Comparison of ENCODE assay signal across 11 mouse cellular contexts in the genomic region with DNA sequence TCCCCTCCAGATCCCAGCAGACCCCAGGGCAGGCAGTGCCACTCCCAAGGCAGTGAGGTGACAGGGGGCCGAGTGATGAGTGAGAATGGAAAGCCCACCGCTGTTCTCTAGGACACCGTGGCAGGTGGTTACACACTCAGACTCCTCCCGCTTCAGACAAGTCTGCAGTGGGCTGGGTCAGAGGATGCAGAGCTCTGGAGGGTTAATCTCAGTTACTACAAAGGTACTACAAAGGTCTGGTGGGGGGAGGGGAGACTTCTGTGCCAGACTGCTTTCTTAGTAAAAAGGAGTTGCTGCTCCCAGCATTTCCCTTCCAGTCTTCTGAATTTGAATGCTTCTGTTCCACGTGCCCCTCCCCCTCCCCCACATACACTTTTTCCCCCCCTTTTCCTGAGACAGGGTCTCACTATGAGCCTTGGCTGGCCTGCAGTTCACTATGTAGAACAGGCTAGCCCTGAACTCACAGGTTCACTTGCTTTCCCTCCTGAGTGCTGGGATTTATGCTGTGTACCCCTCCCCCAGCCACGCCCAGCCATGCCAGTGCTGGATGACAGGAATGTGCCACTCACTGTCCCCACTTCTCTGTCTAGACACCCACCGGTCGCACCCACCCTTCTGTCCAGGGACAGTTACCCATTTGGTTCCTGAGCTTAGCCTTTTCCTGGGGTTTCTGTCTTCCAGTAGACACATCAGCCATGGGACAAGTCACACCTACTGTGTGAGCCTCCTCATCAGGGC.
DNase-seq lines count a peak whose midpoint lies in the region; ATAC-seq and TF ChIP-seq lines count a peak whose summit lies in the region.
"Had no signal": no experiment of that assay in that cellular context is flagged by ENCODE, and none has a peak within 500 bp of the region (broad histone marks: within the 10 kb centered on the region; RNA-seq: fewer than 3 reads in every experiment).

No protein-coding gene starts in this region.

- no peaks in the 10 kb centered on the region for H3K36me3 ChIP-seq in liver, embryonic 12.5 days
- H3K36me3 ChIP-seq in liver, postnatal 0 days (replicated peaks; ENCODE audit: insufficient read depth, low read length), result no peaks in the 10 kb centered on the region
- peaks cover 4% of the 10 kb centered on the region; the same call in 1 of the 2 replicates for H3K36me3 ChIP-seq in ES-E14 (ENCODE audit: control insufficient read depth, insufficient read depth, low read length, poor library complexity, severe bottlenecking)
- no peaks in the 10 kb centered on the region for H3K36me3 ChIP-seq in embryonic facial prominence, embryonic 11.5 days (replicated peaks; ENCODE audit: control insufficient read depth, insufficient read depth, low read depth, low read length)
- no peaks in the 10 kb centered on the region for H3K36me3 ChIP-seq in small intestine, adult 2 months (ENCODE audit: control insufficient read depth, insufficient read depth, low read length)
- no peaks in the 10 kb centered on the region for H3K36me3 ChIP-seq in heart, adult 2 months (ENCODE audit: control insufficient read depth, insufficient read depth, low read length)
- H3K36me3 ChIP-seq: heart, embryonic 10.5 days had no signal

- 56% methylated on average over 8 of the region's 8 CpGs for WGBS in liver, embryonic 12.5 days (ENCODE audit: insufficient replicate concordance)
- WGBS in liver, postnatal 0 days (ENCODE audit: insufficient replicate concordance), result 60% methylated on average over 8 of the region's 8 CpGs
- 39% methylated on average over 8 of the region's 8 CpGs for WGBS in embryonic facial prominence, embryonic 11.5 days
- 72% methylated on average over 8 of the region's 8 CpGs for WGBS in small intestine, adult 2 months
- WGBS in heart, adult 2 months, result 55% methylated on average over 8 of the region's 8 CpGs

- H3K79me2 ChIP-seq in heart, adult 2 months (replicated peaks; ENCODE audit: control insufficient read depth, insufficient read depth, low read length), result no peaks in the 10 kb centered on the region

- peak; percentile 14; the same call in 1 of the 2 replicates for ATAC-seq in liver, embryonic 12.5 days
- no peak for ATAC-seq in liver, postnatal 0 days
- ATAC-seq in embryonic facial prominence, embryonic 11.5 days (replicated peaks; ENCODE audit: insufficient number of reproducible peaks, low FRiP score, low TSS enrichment, low read depth), result no peak; the same call in 1 of the 2 replicates
- ATAC-seq: activated CD4-positive, CD25-positive, alpha-beta regulatory T cell, adult 4 months had no signal

- H3K27ac ChIP-seq in liver, embryonic 12.5 days, result no peak overlapping the region
- H3K27ac ChIP-seq in liver, postnatal 0 days (ENCODE audit: low read depth), result no peak overlapping the region
- H3K27ac ChIP-seq in ES-E14 (ENCODE audit: insufficient read depth, low read depth, low read length, poor library complexity, severe bottlenecking), result peak overlapping the region; percentile 77
- no peak overlapping the region for H3K27ac ChIP-seq in embryonic facial prominence, embryonic 11.5 days (replicated peaks; ENCODE audit: low read depth, low read length)
- H3K27ac ChIP-seq in small intestine, adult 2 months (ENCODE audit: insufficient read depth, low read depth, low read length), result peak overlapping the region; percentile 85
- no peak overlapping the region for H3K27ac ChIP-seq in heart, adult 2 months
- H3K27ac ChIP-seq: heart, embryonic 10.5 days had no signal

- H3K4me1 ChIP-seq in liver, embryonic 12.5 days, result peaks cover 30% of the 10 kb centered on the region
- H3K4me1 ChIP-seq in liver, postnatal 0 days (ENCODE audit: insufficient read depth), result no peaks in the 10 kb centered on the region; the same call in none of the 2 replicates
- H3K4me1 ChIP-seq in ES-E14 (ENCODE audit: control insufficient read depth in 2 of 2, insufficient read depth in 2 of 2, low read length in 2 of 2, poor library complexity in 1 of 2), result peaks cover 19 to 43% of the 10 kb centered on the region in 2 experiments; a peak in 3 of 4 replicates
- H3K4me1 ChIP-seq in embryonic facial prominence, embryonic 11.5 days (ENCODE audit: control insufficient read depth, insufficient read depth, low read length), result peaks cover 3% of the 10 kb centered on the region
- H3K4me1 ChIP-seq in small intestine, adult 2 months (ENCODE audit: control insufficient read depth, insufficient read depth, insufficient read length, low read length), result peaks cover 33% of the 10 kb centered on the region
- peaks cover 4% of the 10 kb centered on the region for H3K4me1 ChIP-seq in heart, adult 2 months (ENCODE audit: control insufficient read depth, insufficient read depth, low read length)

- no peak for DNase-seq in liver, postnatal 0 days
- DNase-seq in ES-E14 (ENCODE audit: low read depth, low spot score), result peak; percentile 84
- DNase-seq in embryonic facial prominence, embryonic 11.5 days (ENCODE audit: low spot score), result peak; percentile 56
- no peak for DNase-seq in adrenal gland, adult (ENCODE audit: inconsistent age in 2 of 2, low spot score in 1 of 2)
- DNase-seq in heart, adult 2 months, result no peak
- DNase-seq: left cerebral cortex, postnatal 4 days; spleen, adult 18-20 months had no signal

- TF ChIP-seq POLR2A in small intestine, adult 2 months (IDR thresholded peaks at IDR 0.05; ENCODE audit: low read depth, low read length), result no peak
- TF ChIP-seq POLR2A in heart, adult 2 months (IDR thresholded peaks at IDR 0.05; ENCODE audit: insufficient read depth, low read depth, low read length), result no peak

- intact Hi-C loops in heart, adult 2 months (cut with DNase I), result no loop called here

- no peak for TF ChIP-seq EP300 in liver, postnatal 0 days (IDR thresholded peaks at IDR 0.05; ENCODE audit: low read depth)
- TF ChIP-seq EP300 in heart, adult 2 months (IDR thresholded peaks at IDR 0.05; ENCODE audit: insufficient read depth, low read depth, low read length), result no peak

- H3K4me3 ChIP-seq in liver, embryonic 12.5 days, result no peak overlapping the region
- H3K4me3 ChIP-seq in liver, postnatal 0 days (ENCODE audit: low read depth, low read length), result no peak overlapping the region
- no peak overlapping the region for H3K4me3 ChIP-seq in ES-E14 (ENCODE audit: insufficient read depth in 1 of 2, low read depth in 1 of 2, low read length in 2 of 2, poor library complexity in 1 of 2, severe bottlenecking in 1 of 2)
- no peak overlapping the region for H3K4me3 ChIP-seq in embryonic facial prominence, embryonic 11.5 days (ENCODE audit: low read depth, low read length)
- no peak overlapping the region for H3K4me3 ChIP-seq in small intestine, adult 2 months (ENCODE audit: low read depth, low read length)
- H3K4me3 ChIP-seq in heart, adult 2 months, result no peak overlapping the region
- H3K4me3 ChIP-seq: heart, embryonic 10.5 days had no signal

- TF ChIP-seq CTCF in liver, postnatal 0 days (IDR thresholded peaks at IDR 0.05; ENCODE audit: low read depth), result no peak
- TF ChIP-seq CTCF in small intestine, adult 2 months (IDR thresholded peaks at IDR 0.05; ENCODE audit: extremely low read depth, insufficient read length, insufficient replicate concordance, low read depth, low read length), result no peak
- TF ChIP-seq CTCF in heart, adult 2 months (IDR thresholded peaks at IDR 0.05), result no peak

- no peak overlapping the region for H3K9ac ChIP-seq in liver, embryonic 12.5 days
- no peak overlapping the region for H3K9ac ChIP-seq in liver, postnatal 0 days (replicated peaks)
- H3K9ac ChIP-seq in ES-E14 (ENCODE audit: insufficient read depth, low read depth, low read length, poor library complexity, severe bottlenecking), result no peak overlapping the region
- no peak overlapping the region for H3K9ac ChIP-seq in embryonic facial prominence, embryonic 11.5 days (replicated peaks; ENCODE audit: low read length)
- no peak overlapping the region for H3K9ac ChIP-seq in heart, adult 2 months (ENCODE audit: low read depth, low read length)

- no peak overlapping the region for H3K4me2 ChIP-seq in liver, embryonic 12.5 days
- H3K4me2 ChIP-seq in liver, postnatal 0 days (ENCODE audit: low read depth, low read length), result no peak overlapping the region
- no peak overlapping the region for H3K4me2 ChIP-seq in embryonic facial prominence, embryonic 11.5 days (ENCODE audit: low read depth, low read length)

- H3K9me3 ChIP-seq in liver, embryonic 12.5 days (replicated peaks), result no peaks in the 10 kb centered on the region
- H3K9me3 ChIP-seq in liver, postnatal 0 days (ENCODE audit: low read length), result no peaks in the 10 kb centered on the region
- no peaks in the 10 kb centered on the region for H3K9me3 ChIP-seq in ES-E14 (ENCODE audit: control insufficient read depth, insufficient read depth, low read depth, low read length)
- no peaks in the 10 kb centered on the region for H3K9me3 ChIP-seq in embryonic facial prominence, embryonic 11.5 days (replicated peaks; ENCODE audit: control insufficient read depth, low read length)
- H3K9me3 ChIP-seq: heart, embryonic 10.5 days had no signal

- in situ Hi-C loops in ES-E14 (cut with MboI; ENCODE audit: low sequenced_read_pairs in 2 of 2, unreplicated experiment in 2 of 2), result no loop called here

- no peaks in the 10 kb centered on the region for H3K27me3 ChIP-seq in liver, embryonic 12.5 days (replicated peaks)
- no peaks in the 10 kb centered on the region for H3K27me3 ChIP-seq in liver, postnatal 0 days (ENCODE audit: insufficient read depth, low read length)
- H3K27me3 ChIP-seq in embryonic facial prominence, embryonic 11.5 days (ENCODE audit: control insufficient read depth, insufficient read depth, low read length), result no peaks in the 10 kb centered on the region
- H3K27me3 ChIP-seq in small intestine, adult 2 months (ENCODE audit: control insufficient read depth, insufficient read depth, low read length), result no peaks in the 10 kb centered on the region
- H3K27me3 ChIP-seq in heart, adult 2 months (ENCODE audit: control insufficient read depth, insufficient read depth, low read length), result no peaks in the 10 kb centered on the region

TF ChIP-seq in ES-E14, 5 proteins besides CTCF, POLR2A, EP300 and RAD21:
- TF ChIP-seq MAFK (IDR thresholded peaks at IDR 0.05; ENCODE audit: insufficient read depth, low read depth, low read length) (no peak), CHD2 (IDR thresholded peaks at IDR 0.05; ENCODE audit: low read depth, low read length) (no peak), HCFC1 (IDR thresholded peaks at IDR 0.05; ENCODE audit: borderline replicate concordance, insufficient read depth, low read length) (no peak), ZNF384 (IDR thresholded peaks at IDR 0.05; ENCODE audit: low read depth, low read length) (no peak), ZC3H11A (IDR thresholded peaks at IDR 0.05; ENCODE audit: borderline replicate concordance, low read depth, low read length) (no peak)

Comparison
In these comparisons a context has a peak if more than half of its experiments do, and no peak if none do; other contexts are left out.
1. H3K27ac ChIP-seq: peak in ES-E14 (single experiment) and small intestine, adult 2 months (single experiment); none in liver, embryonic 12.5 days (single experiment), liver, postnatal 0 days (single experiment), embryonic facial prominence, embryonic 11.5 days (single experiment) and heart, adult 2 months (single experiment).
2. DNase-seq: peak in ES-E14 (single experiment) and embryonic facial prominence, embryonic 11.5 days (single experiment); none in liver, postnatal 0 days (single experiment), adrenal gland, adult (0 of 2) and heart, adult 2 months (0 of 2).